Mouse (Mus musculus) embryonic stem cell, embryonic (primary cell): ENCODE measurements around the gene Naa80.

Source experiments
- CTCF ChIA-PET, 4 experiments: fragments of 300-600 bp in 2 of 4; fragments of 350-600 bp in 2 of 4; sonication (Branson Sonifier 250); formaldehyde crosslinking; loops; one replicate each; lab custom pipeline; 2022; ENCODE audit warnings: inconsistent platforms in 2 of 4; lab: Charles Lee
- POLR2A ChIA-PET, 4 experiments: fragments of 300-600 bp in 2 of 4; fragments of 350-600 bp in 2 of 4; sonication (Branson Sonifier 250); formaldehyde crosslinking; loops; one replicate each; lab custom pipeline; 2022; ENCODE audit warnings: antibody characterized with exemption in 4 of 4, inconsistent platforms in 1 of 4; lab: Charles Lee

Gene Naa80

DNA sequence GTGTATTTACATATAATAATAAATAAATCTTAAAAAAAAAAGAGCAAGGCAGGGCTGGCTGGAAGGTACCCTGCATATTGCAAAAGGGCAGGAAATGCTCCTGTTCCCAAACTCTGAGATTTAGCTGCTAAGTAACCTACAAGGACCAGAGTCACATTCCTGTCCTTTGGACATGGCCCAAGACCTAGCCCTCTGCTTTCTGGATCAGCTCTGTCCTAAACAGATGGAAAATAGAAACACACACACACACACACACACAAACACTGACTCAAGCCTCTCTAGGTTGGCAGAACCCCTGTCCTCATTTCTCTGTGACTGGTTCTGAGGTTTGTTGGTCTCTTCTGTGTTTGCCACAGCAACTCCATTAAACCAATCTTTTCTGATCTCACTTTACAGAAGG lies 42.3 kb downstream of the Naa80 start:
- POLR2A ChIA-PET = interaction anchor here in 2 of 4 experiments (1.0 to 1.1 kb wide), 2 partner anchors 9 kb away, joined by 3 to 4 read pairs; no protein-coding TSS in a partner anchor
- CTCF ChIA-PET = interaction anchor here in 1 of 4 experiments (1.4 kb wide), 1 partner anchor 24 kb away, joined by 4 read pairs; no protein-coding TSS in a partner anchor

DNA sequence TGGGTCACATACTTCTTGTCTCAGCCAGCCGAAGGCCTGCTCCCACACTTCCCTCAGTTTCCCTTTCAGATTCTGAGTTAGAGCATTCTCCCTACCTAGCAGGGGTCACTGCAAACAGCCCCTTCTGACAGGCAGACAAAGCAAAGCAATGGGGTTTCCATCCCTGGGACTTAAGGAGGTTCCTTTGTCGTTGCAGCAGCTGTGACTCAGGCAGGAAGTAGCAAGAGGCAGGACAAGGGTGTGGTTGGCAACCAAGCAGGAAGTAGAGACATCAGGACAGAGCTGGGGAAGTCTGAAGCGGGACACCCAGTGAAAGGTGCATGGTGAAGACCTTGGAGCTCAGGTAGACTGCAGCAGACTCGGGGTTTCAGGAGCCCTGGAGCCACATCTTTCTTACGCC lies 45.9 kb downstream of the Naa80 start:
- POLR2A ChIA-PET = interaction anchor here in 3 of 4 experiments (0.7 to 5.0 kb wide), 23 partner anchors 8 to 377 kb away, joined by 3 to 93 read pairs (median 5); partner anchors contain the start of genes Gnai2 (in 2 of the 3), Hyal1 (in 2 of the 3), Hyal3 (in 1 of the 3) and Naa80 (in 1 of the 3)
- CTCF ChIA-PET = interaction anchor here (0.6 to 7.9 kb wide), 22 partner anchors 10 to 83 kb away, joined by 3 to 161 read pairs (median 6); partner anchors contain the start of genes Gnai2 (in 3 of the 4), Ifrd2 (in 1 of the 4) and Sema3b (in 1 of the 4)

GRCm38 (mm10) chr9:107624951-107625350 lies 46.3 kb downstream of the Naa80 start:
- CTCF ChIA-PET = interaction anchor here (0.6 to 7.9 kb wide), 27 partner anchors 7 to 83 kb away, joined by 3 to 161 read pairs (median 5); partner anchors contain the start of genes Gnai2 (in 3 of the 4), Ifrd2 (in 1 of the 4), Sema3b (in 1 of the 4) and Zmynd10 (in 1 of the 4)
- POLR2A ChIA-PET = interaction anchor here in 3 of 4 experiments (1.0 to 5.0 kb wide), 21 partner anchors 9 to 377 kb away, joined by 3 to 93 read pairs (median 6); partner anchors contain the start of genes Gnai2 (in 2 of the 3), Hyal1 (in 2 of the 3), Hyal3 (in 1 of the 3) and Naa80 (in 1 of the 3)

GRCm38 (mm10) chr9:107625351-107626128 lies 46.9 kb downstream of the Naa80 start:
- CTCF ChIA-PET = interaction anchor here (0.5 to 7.9 kb wide), 55 partner anchors 8 to 442 kb away, joined by 3 to 161 read pairs (median 5); partner anchors contain the start of genes Gnai2 (in 3 of the 4), Ifrd2 (in 2 of the 4), 6430571L13Rik (in 1 of the 4) and Hyal1 (in 1 of the 4)
- POLR2A ChIA-PET = interaction anchor here (0.6 to 5.0 kb wide), 31 partner anchors 8 to 376 kb away, joined by 3 to 93 read pairs (median 5); partner anchors contain the start of genes Gnai2 (in 3 of the 4), Hyal1 (in 2 of the 4), Hyal3 (in 2 of the 4) and Ifrd2 (in 1 of the 4)

GRCm38 (mm10) chr9:107626158-107626843 lies 47.6 kb downstream of the Naa80 start:
- CTCF ChIA-PET = interaction anchor here (0.5 to 7.9 kb wide), 84 partner anchors 8 to 1181 kb away, joined by 3 to 161 read pairs (median 5); partner anchors contain the start of genes Gnai2 (in 3 of the 4), Hyal1 (in 2 of the 4), Ifrd2 (in 2 of the 4) and 6430571L13Rik (in 1 of the 4)
- POLR2A ChIA-PET = interaction anchor here (0.6 to 5.0 kb wide), 49 partner anchors 9 to 423 kb away, joined by 3 to 93 read pairs (median 4); partner anchors contain the start of genes Gnai2 (in 3 of the 4), Hyal3 (in 2 of the 4), Cyb561d2 (in 1 of the 4) and Gmppb (in 1 of the 4)

GRCm38 (mm10) chr9:107626844-107627277 lies 48.2 kb downstream of the Naa80 start:
- ChIA-PET CTCF (interaction anchor here (0.5 to 7.9 kb wide), 75 partner anchors 9 to 1181 kb away, joined by 3 to 161 read pairs (median 5); partner anchors contain the start of genes Gnai2 (in 3 of the 4), Hyal1 (in 2 of the 4), Ifrd2 (in 2 of the 4) and 6430571L13Rik (in 1 of the 4)), POLR2A (interaction anchor here (0.6 to 5.0 kb wide), 46 partner anchors 9 to 422 kb away, joined by 3 to 93 read pairs (median 4); partner anchors contain the start of genes Gnai2 (in 3 of the 4), Cyb561d2 (in 1 of the 4), Gmppb (in 1 of the 4) and Hyal1 (in 1 of the 4))

- POLR2A ChIA-PET = interaction anchor here (0.6 to 5.0 kb wide), 30 partner anchors 8 to 689 kb away, joined by 3 to 93 read pairs (median 5); partner anchors contain the start of genes Gnai2 (in 3 of the 4), Cyb561d2 (in 1 of the 4), Gmppb (in 1 of the 4) and Hyal1 (in 1 of the 4)
- CTCF ChIA-PET = interaction anchor here (0.5 to 7.9 kb wide), 53 partner anchors 8 to 467 kb away, joined by 3 to 161 read pairs (median 6); partner anchors contain the start of genes Gnai2 (in 3 of the 4), Hyal1 (in 2 of the 4), Ifrd2 (in 2 of the 4) and Apeh (in 1 of the 4)
Observed at GRCm38 (mm10) chr9:107627387-107628255, 48.9 kb downstream of the Naa80 start.

DNA sequence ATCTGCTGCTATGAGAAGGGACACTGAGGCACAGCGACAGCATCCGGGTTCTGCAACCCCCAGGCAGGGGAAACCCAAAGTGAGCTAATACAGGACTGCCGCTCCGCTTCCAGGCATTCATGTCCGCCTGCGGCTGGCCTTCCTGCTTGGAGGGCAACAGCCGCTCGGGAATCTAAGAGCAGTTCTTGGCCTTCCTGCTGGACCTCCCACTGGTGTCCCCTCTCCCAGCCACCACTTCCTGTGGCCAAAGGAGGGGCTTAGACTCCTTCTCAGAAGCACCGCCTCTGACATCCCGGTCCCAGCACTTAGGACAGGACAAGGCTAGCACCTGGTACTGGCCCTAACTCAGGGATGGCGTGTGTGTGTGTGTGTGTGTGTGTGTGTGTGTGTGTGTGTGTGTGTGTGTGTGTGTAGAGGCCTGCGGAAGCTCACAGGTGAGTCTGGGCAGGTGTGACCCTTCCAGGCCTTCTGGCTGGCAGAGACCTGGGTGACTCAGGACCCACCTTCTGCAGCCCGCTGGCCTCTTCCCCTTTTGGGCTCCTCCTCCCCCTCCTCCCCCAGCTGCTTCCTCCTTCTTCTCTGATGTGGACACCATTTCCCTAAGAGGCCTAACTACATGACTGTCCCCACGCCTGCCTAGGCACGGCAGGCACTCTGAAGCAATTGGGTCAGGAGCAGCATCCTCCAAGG lies 50.2 kb downstream of the Naa80 start:
- CTCF ChIA-PET = interaction anchor here (0.6 to 7.9 kb wide), 12 partner anchors 11 to 1272 kb away, joined by 3 to 161 read pairs (median 12); partner anchors contain the start of gene Sema3b (in 1 of the 4)
- POLR2A ChIA-PET = interaction anchor here (0.5 to 3.2 kb wide), 21 partner anchors 12 to 1364 kb away, joined by 3 to 53 read pairs (median 4); partner anchors contain the start of genes Ifrd2 (in 2 of the 4), Hyal3 (in 1 of the 4) and Naa80 (in 1 of the 4)

DNA sequence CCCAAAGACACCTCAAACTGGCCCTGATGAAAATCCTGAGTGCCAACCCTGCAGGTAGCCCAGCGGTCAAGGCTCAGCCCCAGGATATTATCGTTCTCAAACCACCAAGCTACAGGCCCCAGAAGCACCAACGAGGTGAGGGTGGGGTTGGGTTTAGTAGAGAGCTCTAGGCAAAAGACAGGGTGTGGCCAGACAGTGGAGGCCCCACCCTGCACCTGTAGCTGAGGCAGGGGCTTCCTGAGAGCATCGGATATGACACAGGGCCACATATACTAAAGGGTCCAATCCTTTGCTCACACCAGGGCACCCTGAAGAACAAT lies 50.7 kb downstream of the Naa80 start:
- CTCF ChIA-PET = interaction anchor here (1.0 to 7.9 kb wide), 12 partner anchors 11 to 48 kb away, joined by 3 to 161 read pairs (median 12); partner anchors contain the start of gene Sema3b (in 1 of the 4)
- POLR2A ChIA-PET = interaction anchor here (0.7 to 3.2 kb wide), 29 partner anchors 9 to 1018 kb away, joined by 3 to 53 read pairs (median 6); partner anchors contain the start of genes Ifrd2 (in 2 of the 4), Hyal1 (in 1 of the 4), Hyal3 (in 1 of the 4) and Naa80 (in 1 of the 4)

DNA sequence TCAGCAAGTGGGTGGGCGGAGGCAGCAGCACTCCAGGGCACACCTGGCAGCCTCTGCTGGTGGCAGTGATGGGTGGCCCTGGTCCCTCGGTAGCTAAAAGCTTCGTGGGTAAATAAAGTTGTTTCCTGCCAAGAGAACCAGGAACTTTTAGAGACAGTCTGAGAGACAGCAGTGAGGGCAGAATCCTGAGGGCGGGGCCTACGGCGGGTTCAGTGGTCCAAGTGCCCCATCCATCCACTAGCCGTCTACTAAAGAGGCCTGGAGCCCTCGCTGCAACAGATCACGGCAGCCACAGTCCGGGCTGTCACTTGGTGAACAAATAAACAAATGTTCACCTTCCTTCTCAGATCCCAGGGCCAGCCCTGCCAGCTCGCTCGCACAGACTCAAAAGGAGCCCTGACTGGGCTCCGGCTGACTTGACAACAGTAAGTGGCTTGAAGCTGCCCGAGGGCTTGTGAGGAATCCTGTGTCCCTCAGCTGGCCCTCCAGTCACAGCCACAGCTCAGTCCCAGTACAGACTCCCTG lies 51.3 kb downstream of the Naa80 start:
- CTCF ChIA-PET = interaction anchor here (0.5 to 7.9 kb wide), 37 partner anchors 11 to 350 kb away, joined by 3 to 161 read pairs (median 5); partner anchors contain the start of genes Tmem115 (in 2 of the 4), Cyb561d2 (in 1 of the 4), Hyal1 (in 1 of the 4) and Ifrd2 (in 1 of the 4)

DNA sequence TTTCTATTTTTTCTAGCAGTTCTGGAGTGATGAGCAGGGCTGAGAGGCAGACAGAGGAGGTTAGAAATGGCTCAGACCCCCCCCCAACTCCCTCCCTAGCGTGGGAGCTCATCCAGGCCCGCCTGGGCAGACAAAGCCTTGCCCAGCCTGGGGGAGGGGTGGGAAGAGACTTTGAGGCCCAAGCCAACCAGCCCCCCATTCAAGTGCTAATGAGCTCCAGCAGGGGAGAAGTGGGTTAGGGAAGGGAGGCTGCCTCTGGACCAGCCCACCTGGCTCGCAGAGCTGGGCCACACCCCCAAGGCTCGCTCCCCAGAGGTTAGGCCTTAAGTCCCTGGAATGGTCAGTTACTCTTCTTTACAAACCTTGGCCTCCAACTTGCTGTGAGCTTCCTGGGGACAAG lies 51.9 kb downstream of the Naa80 start:
- CTCF ChIA-PET = interaction anchor here (0.5 to 7.9 kb wide), 45 partner anchors 10 to 1190 kb away, joined by 3 to 161 read pairs (median 5); partner anchors contain the start of genes Tmem115 (in 2 of the 4), Cyb561d2 (in 1 of the 4), Hyal1 (in 1 of the 4) and Ifrd2 (in 1 of the 4)
- POLR2A ChIA-PET = interaction anchor here (0.6 to 3.2 kb wide), 72 partner anchors 8 to 900 kb away, joined by 3 to 53 read pairs (median 5); partner anchors contain the start of genes Ifrd2 (in 3 of the 4), Hyal1 (in 2 of the 4), Hyal3 (in 2 of the 4) and Tmem115 (in 2 of the 4)

More for the DNA sequence above, 51.3 kb downstream of the Naa80 start:
- POLR2A ChIA-PET = interaction anchor here (0.7 to 3.2 kb wide), 64 partner anchors 7 to 738 kb away, joined by 3 to 53 read pairs (median 5); partner anchors contain the start of genes Hyal1 (in 3 of the 4), Ifrd2 (in 3 of the 4), Hyal3 (in 2 of the 4) and Amigo3 (in 1 of the 4)

DNA sequence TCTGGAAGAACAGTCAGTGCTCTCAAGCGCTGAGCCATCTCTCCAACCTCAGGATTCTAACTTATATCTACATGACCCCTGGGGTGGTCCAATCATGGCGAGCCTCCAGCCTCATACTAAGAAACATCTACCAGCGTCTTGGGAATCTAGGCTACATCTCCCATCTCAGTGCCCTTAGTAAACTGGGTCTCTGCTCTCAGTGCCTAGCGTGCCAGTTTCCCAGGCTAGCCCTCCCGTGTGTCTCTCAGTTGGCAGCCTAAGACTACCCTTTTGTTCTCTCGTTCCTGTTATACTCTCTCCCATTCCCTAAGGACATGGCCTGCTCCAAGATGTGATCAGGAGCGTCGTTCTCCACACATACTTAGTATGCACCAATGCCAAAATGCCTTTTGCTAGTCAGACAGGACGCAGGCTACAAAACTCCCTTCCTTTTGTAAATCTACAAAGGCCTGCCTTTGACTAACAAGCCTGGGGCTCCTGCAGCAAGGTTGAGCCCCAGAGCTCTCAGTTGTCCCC lies 52.7 kb downstream of the Naa80 start:
- CTCF ChIA-PET = interaction anchor here (1.1 to 7.9 kb wide), 13 partner anchors 12 to 257 kb away, joined by 3 to 161 read pairs (median 8); partner anchors contain the start of gene Sema3b (in 1 of the 4)
- POLR2A ChIA-PET = interaction anchor here in 3 of 4 experiments (0.6 to 3.2 kb wide), 25 partner anchors 9 to 740 kb away, joined by 3 to 53 read pairs (median 7); partner anchors contain the start of genes Hyal3 (in 2 of the 3), Ifrd2 (in 1 of the 3), Manf (in 1 of the 3) and Naa80 (in 1 of the 3)

- POLR2A ChIA-PET = interaction anchor here in 2 of 4 experiments (0.9 to 2.3 kb wide), 6 partner anchors 10 to 95 kb away, joined by 3 to 11 read pairs (median 4); no protein-coding TSS in a partner anchor
- CTCF ChIA-PET = interaction anchor here in 3 of 4 experiments (2.1 to 5.2 kb wide), 3 partner anchors 13 to 45 kb away, joined by 15 to 51 read pairs (median 32); no protein-coding TSS in a partner anchor
Observed at GRCm38 (mm10) chr9:107631861-107632260, 53.2 kb downstream of the Naa80 start.
